Mouse (Mus musculus) adrenal gland (tissue): ENCODE measurements around the gene Zscan10.
"Not testable (repeated sequence)": the region's sequence is repeated elsewhere in the genome, so short reads cannot be mapped to it uniquely, and the experiment has no call there.

Experiments
- intact Hi-C: fragments of 180-260 bp; cut with DNase I; formaldehyde crosslinking; loops from one replicate; pipeline ENCODE4 v1.15.1; 2025

Gene Zscan10

DNA sequence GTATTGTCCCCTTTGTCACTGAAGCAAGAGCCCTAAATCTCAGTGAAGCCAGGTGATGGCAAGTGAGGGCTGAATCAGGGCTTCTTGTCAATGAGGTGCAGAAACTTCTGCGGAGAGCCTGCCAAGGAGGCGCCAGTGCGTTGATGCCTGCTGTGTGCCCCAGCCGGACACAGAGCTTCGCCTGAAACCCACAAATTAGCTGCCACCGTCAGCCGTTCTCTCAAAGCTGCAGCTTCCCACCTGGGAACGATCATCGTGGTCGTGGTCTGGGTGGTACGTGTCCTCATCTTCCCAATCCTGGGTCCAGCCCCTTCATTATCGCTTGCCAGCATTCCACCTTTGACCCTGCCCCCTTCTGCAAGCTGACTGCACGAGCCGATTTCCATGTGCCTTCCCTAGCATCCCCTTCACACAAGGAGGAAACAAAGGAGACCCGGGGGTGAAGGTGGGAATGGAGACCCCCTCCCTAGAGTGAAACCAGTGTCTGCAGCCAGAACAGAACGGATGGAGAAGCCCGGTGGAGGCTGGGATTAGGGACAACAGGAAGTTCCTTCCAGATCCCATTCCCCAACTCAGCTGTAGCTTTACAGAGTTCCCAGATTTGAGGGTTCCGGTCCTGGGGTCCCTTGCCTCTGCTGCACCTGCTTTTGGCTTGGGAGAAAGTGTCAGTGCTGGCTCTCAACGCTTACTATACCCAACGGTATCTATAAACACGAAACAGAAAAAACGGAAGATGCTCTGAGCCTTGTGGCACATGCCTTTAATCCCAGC, 14.8 kb upstream of the Zscan10 start:
- intact Hi-C loops = no loop called here

DNA sequence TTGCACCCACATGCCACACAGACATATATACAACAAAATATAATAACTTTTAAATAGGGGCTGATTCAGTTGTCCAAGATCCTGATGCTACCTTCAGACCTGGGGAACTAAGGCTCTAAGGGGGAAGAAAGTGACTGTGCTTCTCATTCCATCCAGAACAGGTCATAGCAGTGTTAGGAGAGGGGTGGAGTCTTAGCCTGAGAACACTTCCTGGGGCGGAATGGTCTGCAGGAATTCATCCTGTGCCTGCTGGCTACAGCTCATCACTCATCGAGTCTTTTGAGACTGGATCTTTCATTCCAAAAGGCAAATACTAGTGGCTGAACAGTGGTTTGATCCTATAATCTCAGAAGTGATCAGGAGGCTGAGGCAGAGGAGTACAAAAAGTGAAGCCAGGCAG, 13.4 kb upstream of the Zscan10 start:
- intact Hi-C loops = no loop called here

DNA sequence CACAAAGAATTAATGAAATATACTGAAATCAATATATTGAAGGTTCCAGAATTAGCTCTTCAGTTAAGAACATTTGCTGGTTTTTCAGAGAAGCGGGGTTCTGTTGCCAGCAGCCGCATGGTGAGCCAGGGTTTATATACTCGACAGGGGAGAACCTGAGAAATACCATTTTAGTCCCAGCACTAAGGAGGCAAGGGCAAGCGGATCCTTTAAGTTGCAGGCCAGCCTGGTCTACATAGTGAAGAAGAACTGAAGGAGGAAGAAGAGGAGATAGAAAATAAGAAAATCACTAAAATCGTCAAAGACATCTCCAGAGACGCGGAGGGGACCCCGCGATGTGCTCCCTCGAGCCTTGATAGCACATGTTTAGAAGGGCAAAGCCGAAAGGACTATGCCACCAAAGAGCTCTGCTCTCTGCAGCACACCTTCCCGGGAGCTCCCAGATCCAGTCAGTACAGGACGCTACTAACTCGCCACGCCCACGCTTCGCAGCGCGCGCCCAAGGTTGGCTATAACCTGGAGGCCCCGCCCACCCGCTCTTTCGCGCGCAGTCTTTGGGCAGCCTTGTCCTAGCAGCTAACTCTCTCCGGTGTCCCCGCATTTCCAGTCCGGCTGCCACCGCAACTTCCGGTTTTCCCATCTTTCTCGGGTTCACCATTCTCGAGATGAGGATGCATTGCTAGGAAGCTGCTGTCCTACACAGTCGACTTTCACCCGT, 8.3 kb upstream of the Zscan10 start:
- intact Hi-C loops = no loop called here

DNA sequence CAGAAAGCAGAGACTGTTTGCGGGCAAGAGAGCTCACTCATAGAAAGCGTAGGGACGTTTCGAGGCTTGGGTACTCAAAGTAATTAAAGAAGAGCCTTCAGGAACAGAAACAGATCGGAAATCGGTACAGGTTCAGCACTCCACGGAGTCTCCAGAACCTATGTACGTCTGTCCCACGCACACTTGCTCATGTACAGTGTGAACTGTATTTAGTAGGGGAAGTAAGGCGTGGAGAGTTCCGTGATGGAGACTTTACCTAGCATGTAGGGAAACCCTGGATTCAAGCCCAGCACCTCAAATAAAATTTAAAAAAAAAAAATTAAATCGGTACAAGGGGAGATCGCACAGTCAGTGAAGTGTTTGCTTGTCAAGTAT, 7.7 kb upstream of the Zscan10 start:
- intact Hi-C loops = no loop called here

DNA sequence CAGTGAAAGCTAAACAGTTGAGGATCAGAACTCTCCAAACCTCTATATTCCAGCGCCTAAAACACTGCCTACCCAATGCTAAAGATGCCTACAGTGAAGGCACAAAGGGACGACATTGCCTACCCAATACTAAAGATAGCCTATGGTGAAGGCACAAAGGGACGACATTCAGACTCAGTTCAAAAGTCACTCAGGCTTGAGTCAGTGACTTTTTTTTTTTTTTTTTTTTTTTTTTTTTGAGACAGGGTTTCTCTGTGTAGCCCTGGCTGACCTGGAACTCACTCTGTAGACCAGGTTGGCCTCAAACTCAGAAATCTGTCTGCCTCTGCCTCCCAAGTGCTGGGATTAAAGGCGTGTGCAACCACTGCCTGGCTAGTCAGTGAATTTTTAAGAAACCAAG, 5.5 kb upstream of the Zscan10 start:
- intact Hi-C loops = not testable (repeated sequence)

DNA sequence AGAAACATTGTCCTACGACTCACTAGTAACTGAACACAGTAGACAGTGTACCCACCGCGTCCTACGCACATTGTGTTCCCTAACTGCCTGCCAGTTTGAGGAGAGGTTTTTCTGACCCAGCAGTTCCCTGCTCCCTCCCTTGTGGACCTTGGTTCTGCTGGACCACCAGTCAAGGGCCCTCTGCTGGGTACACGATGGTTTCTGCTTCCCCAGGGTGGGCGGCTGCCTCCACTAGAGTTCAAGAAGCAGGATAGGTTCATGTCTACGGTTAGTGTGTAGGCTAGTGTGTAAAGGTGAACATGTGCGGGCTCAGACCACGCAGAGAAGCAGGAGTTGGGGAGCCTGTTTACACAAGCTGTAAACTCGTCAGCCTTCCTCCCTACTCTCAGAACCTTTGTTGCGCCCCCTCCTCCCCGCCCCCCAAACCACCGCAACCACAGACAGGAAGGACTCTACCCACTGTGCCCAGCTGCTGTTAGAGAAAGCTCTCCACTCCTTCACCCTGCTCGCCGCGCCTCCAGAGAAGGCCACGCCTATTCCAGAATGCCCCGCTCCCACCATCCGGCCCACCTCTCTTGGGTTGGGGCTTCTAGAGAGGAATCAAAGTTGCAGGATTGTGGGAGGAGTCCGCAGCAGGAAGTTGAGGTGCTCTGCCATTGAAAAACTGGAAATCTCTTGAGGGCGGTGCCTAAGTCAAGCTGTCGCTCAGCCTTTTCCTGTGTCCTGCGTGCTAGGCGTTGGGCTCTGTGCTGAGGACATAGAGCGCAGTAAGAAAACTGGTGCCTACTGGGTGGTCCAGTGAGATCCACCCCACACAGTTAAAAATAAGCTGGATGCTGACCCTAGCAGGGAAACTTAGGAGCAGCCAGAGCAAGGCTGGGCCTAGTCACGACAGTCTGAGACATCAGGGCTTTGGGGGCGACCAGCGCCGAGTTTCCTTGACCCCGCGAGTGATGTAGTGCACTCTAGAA, 1.8 kb upstream of the Zscan10 start, which contains the start of gene Zfp13:
Gene Zfp13 (minus strand): TSS at position 906 of the 971 bp plus-strand sequence.
- intact Hi-C loops = no loop called here

DNA sequence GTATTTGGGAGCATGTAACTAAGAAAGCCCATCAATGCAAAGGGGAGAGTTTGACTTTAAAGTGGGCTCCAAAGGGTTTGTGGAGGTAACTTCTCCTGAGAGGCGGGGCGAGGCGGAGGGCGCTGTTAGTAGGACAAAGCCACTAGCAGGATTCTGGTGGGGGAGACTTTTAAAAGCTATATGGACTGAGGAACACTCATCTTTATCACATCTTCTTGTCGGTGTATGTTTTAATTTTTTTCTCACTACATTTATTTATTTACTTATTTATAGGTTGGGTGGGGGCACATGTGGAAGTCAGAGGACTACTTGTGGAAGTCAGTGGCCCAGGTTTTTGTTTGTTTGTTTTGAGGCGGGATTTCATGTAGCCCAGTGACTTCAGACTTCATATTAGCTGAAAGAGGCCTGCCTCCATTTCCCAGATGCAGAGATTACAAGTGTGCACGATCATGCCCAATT, 1.0 kb upstream of the Zscan10 start:
- intact Hi-C loops = no loop called here

DNA sequence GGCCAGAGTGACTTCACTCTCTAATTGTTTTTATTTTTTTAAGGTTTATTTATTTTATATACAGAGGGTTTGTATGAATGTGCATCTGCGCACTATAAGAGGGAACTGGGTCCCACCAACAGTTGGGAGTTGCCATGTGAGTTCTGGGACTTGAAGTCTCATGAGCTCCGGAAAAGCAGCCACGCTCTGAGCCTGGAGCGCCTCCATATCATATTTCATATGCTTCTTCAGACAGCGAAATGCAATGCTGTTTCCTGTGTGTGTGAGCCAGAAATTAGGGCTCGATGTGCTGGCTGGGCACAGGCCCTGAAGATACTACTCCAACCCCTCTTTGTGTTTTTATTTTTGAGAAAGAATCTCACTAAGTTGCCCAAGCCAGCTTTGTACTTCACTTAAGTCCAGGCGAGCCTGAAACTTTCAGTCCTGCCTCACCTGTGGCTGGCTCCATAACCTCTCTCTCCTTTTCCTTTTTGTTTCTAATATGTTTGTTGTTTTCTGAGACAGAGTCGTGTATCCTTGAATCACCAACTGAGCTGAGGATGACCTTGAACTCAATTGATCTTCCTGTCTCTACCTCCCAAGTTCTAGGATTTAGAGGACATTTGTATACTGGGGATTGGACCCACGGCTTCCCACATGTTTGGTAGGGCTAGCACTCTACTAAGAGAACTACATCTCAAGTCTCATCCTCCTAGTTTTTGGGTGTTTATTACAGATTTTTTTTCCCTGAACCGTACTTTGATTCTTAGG, 1.4 kb downstream of the Zscan10 start:
- intact Hi-C loops = no loop called here

DNA sequence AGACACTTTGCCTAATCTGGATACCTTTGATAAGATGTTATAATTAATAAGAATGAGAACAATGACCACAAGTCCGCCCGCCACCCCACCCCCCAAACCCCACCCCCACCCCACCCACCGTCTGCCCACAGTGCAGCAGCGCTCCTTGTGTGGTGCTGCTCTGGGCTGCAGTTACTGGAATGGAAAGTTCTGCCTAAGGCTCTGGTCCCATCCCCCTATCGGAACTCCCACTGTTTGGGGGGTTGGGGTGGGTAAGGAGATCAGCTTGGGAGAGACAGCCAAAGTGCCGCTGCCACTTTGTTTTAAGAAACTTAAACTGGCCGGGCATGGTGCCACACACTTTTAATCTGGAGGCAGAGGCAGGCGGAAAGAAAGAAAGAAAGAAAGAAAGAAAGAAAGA, 2.4 kb downstream of the Zscan10 start:
- intact Hi-C loops = no loop called here

DNA sequence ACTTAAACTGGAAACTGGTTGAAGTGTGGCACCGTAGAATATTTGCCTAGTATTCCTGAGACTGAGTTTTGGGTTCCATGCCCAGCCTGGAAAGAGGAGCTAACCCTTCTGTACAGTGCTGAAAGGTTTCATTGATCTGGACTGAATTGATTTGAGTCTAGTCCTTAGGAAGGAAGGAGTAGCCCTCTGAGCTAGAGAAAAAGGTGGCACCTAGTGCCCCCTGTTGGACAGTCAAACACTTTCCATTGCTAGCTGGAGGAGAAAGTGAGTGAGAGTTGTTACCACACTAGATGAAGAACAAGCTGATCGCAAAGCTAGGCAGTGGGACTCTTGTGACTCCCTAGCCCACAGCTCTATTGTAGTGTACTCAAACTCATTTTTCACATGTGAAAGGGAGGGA, 2.9 kb downstream of the Zscan10 start:
- intact Hi-C loops = no loop called here

DNA sequence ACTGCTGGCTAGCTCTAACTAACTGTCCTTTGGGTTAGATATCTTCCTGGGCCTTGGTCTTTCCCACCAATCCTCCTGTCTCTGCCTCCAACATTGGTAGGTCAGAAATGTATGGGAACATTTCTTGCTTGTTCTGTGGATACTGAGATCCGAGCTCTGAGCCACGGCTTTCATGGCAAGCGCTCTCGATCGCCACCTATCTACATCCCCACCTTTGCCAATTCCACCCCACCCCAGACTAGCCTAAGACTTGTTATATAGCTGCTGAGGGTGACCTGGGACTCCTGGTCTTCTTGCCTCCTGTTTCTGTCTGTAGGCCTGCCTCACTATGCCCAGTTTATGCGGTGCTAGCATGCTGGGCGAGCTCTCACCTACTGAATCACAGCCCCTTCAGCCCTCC, 3.7 kb downstream of the Zscan10 start:
- intact Hi-C loops = no loop called here

DNA sequence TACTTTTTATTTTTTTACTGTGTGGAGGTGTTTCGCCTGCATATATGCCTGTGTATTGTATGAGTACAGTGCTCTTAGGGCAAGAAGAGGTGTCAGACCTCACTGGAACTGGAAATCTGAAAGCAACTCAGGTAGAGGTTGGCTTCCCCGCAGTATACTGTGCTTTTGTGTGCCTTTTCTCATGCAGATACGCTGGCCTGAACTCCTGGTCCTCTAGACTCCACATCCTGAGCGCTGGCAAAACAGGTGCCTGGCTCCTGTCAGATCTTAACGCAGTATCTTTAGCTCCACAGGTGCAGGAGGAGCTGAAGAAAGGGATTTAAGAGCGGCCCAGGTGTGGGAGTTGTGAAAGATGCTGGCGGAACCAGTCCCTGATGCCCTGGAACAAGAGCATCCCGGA, 4.6 kb downstream of the Zscan10 start:
- intact Hi-C loops = loop anchor here (5.0 kb wide), 1 partner anchor 38 kb away; no protein-coding TSS in a partner anchor

DNA sequence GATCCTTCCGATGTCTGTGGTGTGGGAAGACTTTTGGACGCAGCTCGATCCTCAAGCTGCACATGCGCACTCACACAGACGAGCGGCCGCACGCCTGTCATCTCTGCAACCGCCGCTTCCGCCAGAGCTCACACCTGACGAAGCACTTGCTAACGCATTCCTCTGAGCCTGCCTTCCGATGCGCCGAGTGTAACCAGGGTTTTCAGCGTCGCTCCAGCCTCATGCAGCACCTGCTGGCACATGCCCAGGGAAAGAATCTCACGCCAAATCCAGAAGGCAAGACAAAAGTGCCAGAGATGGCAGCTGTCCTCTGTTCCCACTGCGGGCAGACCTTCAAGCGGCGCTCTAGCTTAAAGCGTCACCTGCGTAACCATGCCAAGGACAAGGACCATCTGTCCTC, 9.0 kb downstream of the Zscan10 start:
- intact Hi-C loops = loop anchor here (5.0 kb wide), 1 partner anchor 42 kb away; no protein-coding TSS in a partner anchor

DNA sequence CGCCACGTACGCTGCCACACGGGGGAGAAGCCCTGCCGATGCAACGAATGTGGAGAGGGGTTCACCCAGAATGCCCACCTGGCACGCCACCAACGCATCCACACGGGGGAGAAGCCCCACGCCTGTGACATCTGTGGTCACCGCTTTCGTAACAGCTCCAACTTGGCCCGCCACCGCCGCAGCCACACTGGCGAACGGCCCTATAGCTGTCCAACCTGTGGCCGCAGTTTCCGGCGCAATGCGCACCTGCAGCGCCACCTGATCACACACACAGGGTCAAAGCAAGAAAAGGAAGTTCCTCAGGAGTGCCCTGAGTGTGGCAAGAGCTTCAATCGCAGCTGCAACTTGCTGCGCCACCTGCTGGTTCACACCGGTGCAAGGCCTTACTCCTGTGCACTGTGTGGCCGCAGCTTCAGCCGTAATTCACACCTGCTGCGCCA, 9.7 kb downstream of the Zscan10 start:
- intact Hi-C loops = no loop called here

DNA sequence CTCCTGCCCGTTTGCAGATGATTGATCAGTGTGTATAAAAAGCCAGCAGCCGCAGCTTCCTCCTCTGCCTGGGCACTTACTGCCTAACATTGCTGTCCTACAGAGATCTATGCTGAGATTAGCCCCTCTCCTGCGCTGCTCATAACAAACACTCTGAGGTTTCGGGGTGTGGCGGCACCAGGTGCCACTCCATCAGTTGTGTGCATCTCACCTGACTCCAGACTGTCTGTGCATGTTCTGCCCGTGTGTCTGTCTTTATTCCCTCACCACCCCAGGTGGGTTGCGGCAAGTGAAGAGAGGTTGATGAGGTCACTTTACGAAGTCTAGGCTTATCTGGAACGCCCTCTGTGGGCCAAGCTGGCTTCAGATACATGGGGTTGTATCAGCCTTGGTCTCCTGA, 16.4 kb downstream of the Zscan10 start:
- intact Hi-C loops = no loop called here

DNA sequence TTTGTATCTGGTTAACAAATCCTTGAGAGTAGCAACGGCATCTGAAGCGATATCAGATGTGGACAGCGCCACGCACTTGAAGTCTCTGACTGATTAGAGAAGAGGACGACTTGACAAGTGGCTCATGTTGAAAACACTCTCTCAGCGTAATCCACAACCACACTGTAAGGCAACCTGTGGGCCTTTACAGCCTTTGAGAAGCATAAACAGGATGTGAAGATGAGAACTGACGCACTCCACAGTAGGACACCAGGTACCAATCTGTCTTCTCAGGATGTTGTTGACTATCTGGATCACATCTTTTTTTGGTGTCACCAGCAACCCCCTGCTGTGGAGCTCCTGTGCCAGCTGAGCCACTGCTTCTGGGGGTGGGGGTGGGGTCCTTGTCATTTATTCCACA, 19.7 kb downstream of the Zscan10 start:
- intact Hi-C loops = no loop called here

DNA sequence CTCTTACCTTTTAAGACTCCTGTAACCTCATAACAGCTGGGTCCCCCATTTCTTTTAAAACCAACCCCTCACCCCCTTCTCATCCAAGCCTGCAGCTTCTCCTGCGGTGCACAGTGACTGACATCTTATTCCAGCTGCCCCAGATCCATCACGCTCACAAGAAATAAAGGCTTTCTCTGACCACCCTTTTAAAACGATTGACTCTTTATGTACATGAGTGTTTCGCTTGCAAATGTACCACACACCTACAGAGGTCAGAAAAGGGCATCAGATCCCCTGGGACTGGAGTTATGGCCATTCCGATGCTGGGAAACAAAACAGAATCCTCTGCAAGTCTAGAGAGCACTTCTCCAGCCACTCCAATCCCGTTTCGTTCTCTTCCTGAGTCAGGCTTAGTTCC, 27.2 kb downstream of the Zscan10 start:
- intact Hi-C loops = no loop called here

DNA sequence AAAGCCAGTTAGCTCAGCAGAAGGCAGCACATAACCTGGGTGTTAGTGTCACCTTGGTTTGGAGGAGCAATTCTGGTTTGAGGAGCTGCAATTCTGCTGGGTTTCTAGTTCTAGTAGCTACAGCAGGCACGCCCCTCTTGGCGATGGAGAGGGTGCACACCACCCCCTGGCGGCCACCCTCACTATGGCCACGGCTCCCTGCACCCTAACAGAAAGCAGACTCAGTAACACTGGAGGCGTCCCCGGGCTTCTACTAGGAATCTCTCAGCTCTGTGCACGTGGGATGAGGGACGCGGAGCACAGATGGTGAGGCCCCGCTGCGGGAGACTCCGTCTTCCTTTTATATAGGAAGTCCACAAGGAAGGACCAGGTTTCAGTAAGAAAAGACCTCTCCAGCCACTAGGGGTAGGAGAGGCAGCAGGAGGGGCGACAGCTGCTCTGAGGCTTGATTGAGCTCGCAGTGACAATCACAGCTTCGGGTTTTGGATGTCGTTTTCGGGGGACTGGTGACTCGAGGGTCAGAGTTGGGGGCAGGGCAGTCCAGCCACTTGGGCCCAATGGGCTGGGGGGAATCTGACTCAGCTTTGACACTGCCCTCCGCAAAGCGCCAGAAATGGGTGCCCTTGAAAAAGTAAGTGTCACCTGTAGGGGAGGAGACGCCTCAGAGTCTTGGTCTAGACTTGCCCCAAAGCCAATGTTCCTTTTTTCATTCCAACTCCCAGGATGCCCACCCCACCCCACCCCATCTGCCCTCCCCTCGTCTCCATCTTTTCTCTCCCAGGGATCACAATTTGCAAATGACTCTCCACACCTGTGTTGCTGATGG, 29.8 kb downstream of the Zscan10 start:
- intact Hi-C loops = no loop called here

DNA sequence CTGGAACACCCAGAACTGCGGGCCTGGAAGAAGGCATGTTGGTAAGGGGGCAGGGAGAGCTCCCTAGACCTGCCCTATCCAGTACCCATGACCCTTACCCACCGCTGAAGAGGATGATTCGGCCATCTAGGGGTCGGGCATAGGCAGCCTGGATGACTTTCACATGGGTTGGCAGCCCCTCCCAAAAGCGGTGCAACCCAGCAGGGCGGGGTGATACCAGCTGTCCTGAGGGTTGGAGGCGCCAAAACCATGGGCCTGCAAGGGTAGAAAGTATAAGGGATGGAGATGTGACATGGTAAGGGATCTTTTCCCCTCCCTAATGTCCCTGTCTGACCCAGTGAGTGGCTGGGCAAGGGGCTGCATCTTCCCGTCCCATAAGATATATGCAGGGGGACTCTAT, 30.6 kb downstream of the Zscan10 start:
- intact Hi-C loops = no loop called here
